Mouse (Mus musculus) lung, embryonic 14.5 days (tissue): ENCODE results near the gene 3110009E18Rik. TPM values are rescaled to one million over a fixed set of nuclear protein-coding genes. Genes with fewer than 3 reads are reported as not detected.

Source experiments
- ATAC-seq: fragments of 200-750 bp; cut with Nextera tagmentation; 2 replicates; pipeline ENCODE4 v1.8.0; 2017; ENCODE audit warnings: mild to moderate bottlenecking, moderate TSS enrichment, moderate library complexity; ENCODE audit not compliant: insufficient read depth
- DNase-seq: peaks from one replicate; pipeline ENCODE4 v3.0.0-alpha.2; 2015
- H3K27ac ChIP-seq: fragments of 300-500 bp; sonication (generic); 2 replicates; pipeline ENCODE4 v1.5.1; 2014; ENCODE audit warnings: low read depth, mild to moderate bottlenecking, moderate library complexity
- H3K27me3 ChIP-seq: fragments of 300-500 bp; sonication (generic); 2 replicates; pipeline ENCODE4 v1.6.1; 2014; ENCODE audit warnings: low read length, control low read depth; ENCODE audit not compliant: insufficient read depth
- H3K36me3 ChIP-seq: fragments of 300-500 bp; sonication (generic); 2 replicates; pipeline ENCODE4 v1.6.1; 2014; ENCODE audit warnings: control low read depth; ENCODE audit not compliant: insufficient read depth
- H3K4me1 ChIP-seq: fragments of 300-500 bp; sonication (generic); 2 replicates; pipeline ENCODE4 v1.6.1; 2014; ENCODE audit warnings: antibody characterized with exemption, control low read depth; ENCODE audit not compliant: insufficient read depth
- H3K4me2 ChIP-seq: fragments of 300-500 bp; sonication (generic); 2 replicates; pipeline ENCODE4 v1.6.1; 2014; ENCODE audit warnings: mild to moderate bottlenecking
- H3K4me3 ChIP-seq: fragments of 300-500 bp; sonication (generic); 2 replicates; pipeline ENCODE4 v1.5.1; 2014; ENCODE audit warnings: low read depth, low read length
- H3K9ac ChIP-seq: fragments of 300-500 bp; sonication (generic); 2 replicates; pipeline ENCODE4 v1.6.1; 2014
- H3K9me3 ChIP-seq: fragments of 300-500 bp; sonication (generic); 2 replicates; pipeline ENCODE4 v1.6.1; 2016; ENCODE audit warnings: low read depth, low read length, control low read depth
- CTCF ChIP-seq: IDR thresholded peaks from 2 replicates; pipeline ENCODE4 v1.5.1; 2016; ENCODE audit warnings: antibody characterized with exemption, low read depth
- WGBS: fragments of 180-500 bp; shearing (Covaris S2); extraction: QIAGEN DNeasy Blood & Tissue Kit; methylation state at CpG from one replicate; pipeline ENCODE4 v1.1.7; 2014; 5-methylcytosine and 5-hydroxymethylcytosine counted together
- polyA plus RNA-seq: library from polyadenylated mRNA; unstranded; fragments of >200 nt; fragmentation: Nextera tagmentation; extraction: Ambion mirVana; gene quantifications from 2 replicates; pipeline ENCODE4 v1.2.1, GENCODE M21; 2014

Gene 3110009E18Rik
- polyA plus RNA-seq, 1 experiment from 2014 or later, result 17.2 TPM

DNA sequence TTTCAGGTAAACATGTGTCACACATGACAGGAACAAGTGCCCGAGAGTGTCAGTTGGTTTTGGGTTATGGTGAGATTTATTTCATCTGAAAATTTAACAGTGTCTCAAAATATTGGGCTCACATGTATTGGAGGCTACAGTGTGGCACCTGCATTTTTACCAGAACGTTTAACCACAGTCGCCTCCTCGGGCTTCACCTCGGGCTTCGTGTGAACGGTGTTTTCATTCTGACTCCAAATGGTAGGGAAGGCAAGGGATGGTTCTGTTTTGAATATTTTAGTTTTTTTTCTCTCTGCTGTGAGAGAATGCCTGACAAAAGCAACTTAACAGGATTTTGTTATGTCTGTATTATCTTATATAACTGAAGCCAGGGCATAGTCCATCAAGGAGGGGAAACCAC, 47.7 kb downstream of the 3110009E18Rik start:
- Histone ChIP-seq H3K9me3 (no peaks in the 10 kb centered on the region), H3K4me3 (no peak overlapping the region), H3K9ac (no peak overlapping the region), H3K4me1 (no peaks in the 10 kb centered on the region), H3K36me3 (no peaks in the 10 kb centered on the region), H3K27me3 (no peaks in the 10 kb centered on the region), H3K4me2 (no peak overlapping the region), H3K27ac (no peak overlapping the region)
- no peak for TF ChIP-seq CTCF
- WGBS, result 84% methylated on average over 7 of the region's 7 CpGs
- no peak for DNase-seq
- no peak for ATAC-seq

DNA sequence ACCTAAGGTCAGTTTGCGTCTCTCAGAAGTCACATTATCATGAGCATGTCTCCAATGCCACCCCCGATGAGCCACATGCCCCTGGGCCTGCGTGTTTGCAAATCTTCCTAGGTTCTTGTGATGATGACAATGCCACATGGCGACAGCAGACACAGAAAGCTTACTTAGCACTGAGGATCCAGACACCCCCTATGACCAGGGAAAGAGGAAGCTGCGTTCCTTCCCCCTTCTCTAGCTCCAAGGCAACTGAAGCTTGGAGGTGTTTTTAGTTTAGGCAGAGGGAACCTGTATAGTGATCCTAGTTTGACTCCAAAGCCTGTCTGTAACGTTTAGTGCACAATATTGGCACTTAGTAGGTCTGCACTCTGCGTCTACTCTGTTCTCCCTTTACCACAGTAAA, 49.3 kb downstream of the 3110009E18Rik start:
- TF ChIP-seq CTCF, result no peak
- H3K36me3 ChIP-seq, result no peaks in the 10 kb centered on the region
- H3K4me2 ChIP-seq, result no peak overlapping the region
- H3K4me3 ChIP-seq, result no peak overlapping the region
- no peaks in the 10 kb centered on the region for H3K4me1 ChIP-seq
- no peaks in the 10 kb centered on the region for H3K27me3 ChIP-seq
- H3K9me3 ChIP-seq, result no peaks in the 10 kb centered on the region
- H3K9ac ChIP-seq, result no peak overlapping the region
- DNase-seq (no peak), ATAC-seq (no peak)
- H3K27ac ChIP-seq, result no peak overlapping the region
- WGBS, result 78% methylated on average over 7 of the region's 7 CpGs

DNA sequence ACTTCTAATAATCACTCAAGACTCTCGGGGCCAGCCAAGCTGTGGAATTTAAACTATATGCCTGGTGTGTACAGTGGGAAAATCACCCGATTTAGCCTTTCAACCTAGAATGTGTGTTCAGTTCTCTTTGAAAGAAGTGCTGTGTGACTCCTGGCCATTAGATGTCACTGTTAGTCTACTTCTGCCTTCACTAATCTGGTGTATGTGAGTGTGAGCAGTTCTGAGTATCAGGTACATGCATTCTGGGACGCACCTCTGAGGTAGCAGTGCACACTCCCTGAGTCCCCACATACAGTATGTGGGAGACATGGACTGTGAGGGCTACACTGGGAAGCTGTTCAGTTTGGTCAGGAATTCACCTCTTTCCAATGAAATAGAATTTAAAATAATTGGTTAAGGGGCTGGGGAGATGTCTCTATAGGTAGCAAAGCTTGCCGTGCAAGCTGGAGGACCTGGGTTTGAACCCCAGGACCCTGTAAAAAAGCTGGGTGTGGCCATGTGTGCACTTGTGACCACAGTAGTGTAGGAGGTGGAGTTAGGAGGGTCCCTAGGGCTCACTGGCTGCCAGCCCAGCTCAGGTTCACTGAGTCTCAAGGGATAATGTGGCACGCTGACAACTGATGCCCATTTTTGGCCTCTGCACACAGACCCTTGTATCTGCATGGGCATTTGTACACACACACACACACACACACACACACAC, 51.0 kb downstream of the 3110009E18Rik start:
- DNase-seq (peak; percentile 69), ATAC-seq (peak; percentile 52; the same call in 1 of the 2 replicates)
- TF ChIP-seq CTCF, result peak; percentile 73
- H3K4me1 ChIP-seq, result peaks cover 5% of the 10 kb centered on the region; the same call in 1 of the 2 replicates
- H3K36me3 ChIP-seq, result no peaks in the 10 kb centered on the region
- no peak overlapping the region for H3K9ac ChIP-seq
- no peak overlapping the region for H3K4me2 ChIP-seq
- WGBS, result 48% methylated on average over 5 of the region's 5 CpGs
- no peak overlapping the region for H3K27ac ChIP-seq
- no peaks in the 10 kb centered on the region for H3K9me3 ChIP-seq
- no peak overlapping the region for H3K4me3 ChIP-seq
- H3K27me3 ChIP-seq, result no peaks in the 10 kb centered on the region

DNA sequence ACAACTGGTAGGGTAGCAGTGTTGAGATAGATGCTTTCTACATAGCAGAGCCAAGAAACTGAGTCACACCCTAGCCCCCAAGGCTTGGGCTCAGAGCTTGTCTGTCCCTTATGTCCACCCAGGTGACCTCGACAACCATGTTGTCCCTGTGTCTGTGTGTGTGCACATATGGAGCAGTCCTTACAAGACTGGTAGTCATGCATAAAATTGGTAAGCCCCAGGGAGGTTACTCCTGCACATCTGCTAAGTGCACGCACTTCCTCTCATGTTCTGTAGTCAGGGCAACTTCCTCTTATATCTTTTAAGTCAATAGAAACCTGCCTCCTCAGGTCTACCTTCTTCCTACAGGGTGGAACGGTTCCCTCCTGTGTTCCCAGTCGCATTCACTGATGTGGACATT, 54.0 kb downstream of the 3110009E18Rik start:
- H3K4me1 ChIP-seq, result peaks cover 5% of the 10 kb centered on the region; the same call in 1 of the 2 replicates
- H3K27ac ChIP-seq, result no peak overlapping the region
- H3K9me3 ChIP-seq, result no peaks in the 10 kb centered on the region
- TF ChIP-seq CTCF, result no peak
- no peak for DNase-seq
- H3K4me3 ChIP-seq, result no peak overlapping the region
- H3K27me3 ChIP-seq, result no peaks in the 10 kb centered on the region
- ATAC-seq, result no peak
- H3K4me2 ChIP-seq, result no peak overlapping the region
- H3K9ac ChIP-seq, result no peak overlapping the region
- H3K36me3 ChIP-seq, result no peaks in the 10 kb centered on the region
- 77% methylated on average over 4 of the region's 4 CpGs for WGBS

DNA sequence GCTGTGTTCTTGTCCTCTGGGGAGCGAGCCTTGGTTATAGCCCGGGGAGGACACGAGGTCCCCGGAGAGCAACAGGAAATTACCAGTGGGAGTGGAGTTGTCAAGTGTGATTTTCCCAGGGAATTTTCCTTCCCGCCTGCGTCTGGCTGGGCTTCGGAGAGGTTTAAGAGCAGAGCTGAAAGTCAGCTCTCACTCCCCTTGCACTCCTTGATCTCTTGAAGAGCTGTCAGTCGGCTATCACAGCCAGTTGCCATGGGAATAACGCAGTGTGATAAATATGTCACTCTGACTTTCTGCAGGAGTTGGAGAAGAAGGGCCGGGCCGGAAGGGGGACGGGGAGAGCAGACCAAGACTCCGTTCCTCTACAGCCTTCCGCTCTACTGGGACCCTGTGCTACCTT, 55.3 kb downstream of the 3110009E18Rik start:
- Histone ChIP-seq H3K36me3 (no peaks in the 10 kb centered on the region), H3K4me1 (peaks cover 5% of the 10 kb centered on the region; the same call in 1 of the 2 replicates), H3K4me2 (peak overlapping the region; percentile 12; the same call in 1 of the 2 replicates), H3K9me3 (no peaks in the 10 kb centered on the region), H3K9ac (no peak overlapping the region), H3K27ac (no peak overlapping the region), H3K27me3 (no peaks in the 10 kb centered on the region), H3K4me3 (no peak overlapping the region)
- ATAC-seq, result peak; percentile 65; the same call in 1 of the 2 replicates
- peak; percentile 51 for DNase-seq
- WGBS, result 10% methylated on average over 14 of the region's 14 CpGs
- no peak for TF ChIP-seq CTCF

DNA sequence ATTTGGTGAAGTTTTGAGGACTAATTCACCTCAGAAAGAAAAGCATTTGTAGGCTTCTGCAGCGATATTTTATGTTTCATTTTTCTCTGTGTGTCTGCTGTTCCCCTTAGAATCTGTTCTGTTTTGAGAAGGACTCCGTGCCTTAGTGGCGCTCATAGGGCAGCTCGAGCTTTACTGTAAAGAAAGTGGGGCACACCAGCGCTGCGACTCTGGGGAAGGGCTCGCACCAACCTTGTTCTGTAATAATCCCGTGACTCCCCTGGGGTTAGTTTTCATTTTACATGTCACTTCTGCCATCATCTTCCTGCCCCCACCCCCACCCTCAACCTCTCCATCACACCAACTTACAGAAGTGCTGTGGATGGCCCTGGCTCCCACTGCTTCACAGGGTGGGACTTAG, 56.2 kb downstream of the 3110009E18Rik start:
- 91% methylated on average over 8 of the region's 8 CpGs for WGBS
- H3K4me3 ChIP-seq, result no peak overlapping the region
- no peak overlapping the region for H3K4me2 ChIP-seq
- H3K27me3 ChIP-seq, result no peaks in the 10 kb centered on the region
- H3K4me1 ChIP-seq, result peaks cover 5% of the 10 kb centered on the region; the same call in 1 of the 2 replicates
- H3K36me3 ChIP-seq, result no peaks in the 10 kb centered on the region
- TF ChIP-seq CTCF, result no peak
- H3K27ac ChIP-seq, result no peak overlapping the region
- H3K9ac ChIP-seq, result no peak overlapping the region
- ATAC-seq (no peak), DNase-seq (no peak)
- H3K9me3 ChIP-seq, result no peaks in the 10 kb centered on the region

DNA sequence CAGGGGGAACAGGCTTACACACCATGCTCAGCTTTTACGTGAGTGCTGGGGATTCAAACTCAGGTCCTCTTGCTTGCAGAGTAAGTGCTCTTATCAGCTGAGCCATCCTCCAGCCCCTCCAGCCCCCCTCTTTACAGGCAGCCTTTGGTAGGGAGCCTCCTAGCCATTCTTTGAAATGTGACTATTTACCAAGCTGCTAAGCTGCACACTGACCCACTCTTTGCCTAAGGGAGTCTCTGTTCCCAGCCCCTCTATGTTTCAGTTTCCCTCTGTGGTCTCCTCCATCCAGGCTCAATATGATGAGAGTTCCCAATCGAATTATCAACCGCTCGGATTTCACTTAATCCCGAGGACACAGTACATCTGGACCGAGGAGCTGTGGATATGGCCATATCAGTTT, 65.2 kb downstream of the 3110009E18Rik start:
- H3K4me3 ChIP-seq, result no peak overlapping the region
- H3K27ac ChIP-seq, result no peak overlapping the region
- no peak overlapping the region for H3K4me2 ChIP-seq
- H3K36me3 ChIP-seq, result no peaks in the 10 kb centered on the region
- no peak for ATAC-seq
- no peaks in the 10 kb centered on the region for H3K27me3 ChIP-seq
- H3K4me1 ChIP-seq, result no peaks in the 10 kb centered on the region
- TF ChIP-seq CTCF, result no peak
- no peak overlapping the region for H3K9ac ChIP-seq
- DNase-seq, result no peak
- 38% methylated on average over 6 of the region's 6 CpGs for WGBS
- H3K9me3 ChIP-seq, result no peaks in the 10 kb centered on the region

DNA sequence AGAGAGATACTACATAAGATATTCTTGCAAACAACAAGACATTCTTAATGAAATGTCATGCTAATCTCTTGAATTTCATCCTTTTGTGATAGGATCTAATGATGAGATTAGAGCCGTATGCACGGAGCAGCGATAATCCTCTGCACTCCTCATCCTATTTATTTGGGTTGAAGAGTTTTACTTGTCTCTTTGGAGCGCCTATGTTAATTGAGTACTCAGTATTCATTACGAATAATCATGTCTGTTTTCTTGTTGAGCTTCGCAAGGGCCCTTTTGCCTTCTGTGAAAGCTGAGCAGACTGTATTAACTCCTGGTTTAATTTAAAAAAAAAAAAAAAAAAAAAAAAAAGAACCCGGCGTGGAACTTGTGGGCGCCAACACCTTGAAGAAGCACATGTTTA, 65.7 kb downstream of the 3110009E18Rik start:
- no peak overlapping the region for H3K27ac ChIP-seq
- 64% methylated on average over 9 of the region's 9 CpGs for WGBS

More for the DNA sequence above, 65.7 kb downstream of the 3110009E18Rik start:
- no peak for TF ChIP-seq CTCF
- Histone ChIP-seq H3K36me3 (no peaks in the 10 kb centered on the region), H3K27me3 (no peaks in the 10 kb centered on the region), H3K9me3 (no peaks in the 10 kb centered on the region), H3K4me2 (no peak overlapping the region), H3K9ac (no peak overlapping the region), H3K4me1 (no peaks in the 10 kb centered on the region), H3K4me3 (no peak overlapping the region)
- ATAC-seq (no peak), DNase-seq (no peak)
